11 mouse cellular contexts compared by ENCODE assay signal in the genomic region with DNA sequence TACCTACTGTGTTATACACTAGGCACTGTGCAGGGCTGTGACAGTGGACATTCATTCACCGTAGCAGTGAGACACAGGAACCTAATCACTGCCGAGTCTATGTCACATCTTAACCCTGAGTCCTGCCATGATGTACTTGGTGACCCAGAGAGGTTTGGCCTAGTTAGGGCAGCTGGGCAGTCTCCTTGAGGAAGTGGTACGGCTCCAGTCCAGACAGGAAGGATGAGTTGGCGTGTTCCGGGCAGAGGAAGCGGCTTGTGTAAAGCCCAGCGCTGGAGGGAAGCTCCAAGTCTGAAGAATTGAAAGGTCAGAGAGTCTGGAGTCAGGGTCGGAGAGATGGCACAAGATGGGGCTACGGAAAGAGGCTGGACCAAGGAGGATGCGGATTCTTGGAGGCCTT.
A peak's percentile ranks its signal among the peaks of the same experiment; 100 is the strongest.
DNase-seq lines count a peak whose midpoint lies in the region; ATAC-seq and TF ChIP-seq lines count a peak whose summit lies in the region.
"Had no signal": no experiment of that assay in that cellular context is flagged by ENCODE, and none has a peak within 500 bp of the region (broad histone marks: within the 10 kb centered on the region; RNA-seq: fewer than 3 reads in every experiment).

No protein-coding gene starts in this region.

- DNase-seq in heart, adult 18-20 months, result peak; percentile 24 to 73
- no peak for DNase-seq in liver, embryonic 14.5 days (ENCODE audit: low read depth in 3 of 3, low spot score in 3 of 3)
- no peak for DNase-seq in liver
- peak; percentile 27 to 29 for DNase-seq in kidney, postnatal 36 days
- DNase-seq in monocyte, adult 2 months (ENCODE audit: low read depth in 1 of 2, low spot score in 2 of 2), result peak; percentile 17 to 35
- DNase-seq in urinary bladder, postnatal 10 days (ENCODE audit: low spot score), result no peak
- no peak for DNase-seq in adipocyte (ENCODE audit: low spot score)

- no peak for TF ChIP-seq EP300 in liver, embryonic 14.5 days (IDR thresholded peaks at IDR 0.05; ENCODE audit: low read depth)

- WGBS in heart, embryonic 12.5 days, result 64% methylated on average over 10 of the region's 10 CpGs
- 31% methylated on average over 10 of the region's 10 CpGs for WGBS in liver, embryonic 14.5 days (ENCODE audit: insufficient replicate concordance)

- no peaks in the 10 kb centered on the region for H3K9me3 ChIP-seq in heart, embryonic 12.5 days (replicated peaks)
- H3K9me3 ChIP-seq in liver, embryonic 14.5 days (ENCODE audit: control insufficient read depth, low read length), result no peaks in the 10 kb centered on the region
- H3K9me3 ChIP-seq: forebrain, embryonic 13.5 days; neural tube, embryonic 15.5 days had no signal

- peaks cover 10% of the 10 kb centered on the region; the same call in 1 of the 2 replicates for H3K27me3 ChIP-seq in heart, embryonic 12.5 days (replicated peaks)
- no peaks in the 10 kb centered on the region for H3K27me3 ChIP-seq in liver, embryonic 14.5 days (ENCODE audit: control insufficient read depth, insufficient read depth, low read length)
- H3K27me3 ChIP-seq: forebrain, embryonic 13.5 days; neural tube, embryonic 15.5 days had no signal

- H3K27ac ChIP-seq in heart, embryonic 12.5 days (ENCODE audit: poor library complexity, severe bottlenecking), result no peak overlapping the region
- H3K27ac ChIP-seq in liver, embryonic 14.5 days, result no peak overlapping the region
- H3K27ac ChIP-seq: forebrain, embryonic 13.5 days; neural tube, embryonic 15.5 days had no signal

- no peak overlapping the region for H3K4me3 ChIP-seq in heart, embryonic 12.5 days
- H3K4me3 ChIP-seq in liver, embryonic 14.5 days (ENCODE audit: insufficient read depth in 1 of 2, low read depth in 2 of 2, low read length in 2 of 2), result no peak overlapping the region
- H3K4me3 ChIP-seq: forebrain, embryonic 13.5 days; neural tube, embryonic 15.5 days had no signal

- TF ChIP-seq CTCF in liver, embryonic 14.5 days (IDR thresholded peaks at IDR 0.05; ENCODE audit: low read depth), result no peak

- H3K36me3 ChIP-seq in heart, embryonic 12.5 days, result no peaks in the 10 kb centered on the region
- no peaks in the 10 kb centered on the region for H3K36me3 ChIP-seq in liver, embryonic 14.5 days (replicated peaks; ENCODE audit: control insufficient read depth, insufficient read depth, low read depth)
- H3K36me3 ChIP-seq: neural tube, embryonic 15.5 days had no signal

- no peak overlapping the region for H3K9ac ChIP-seq in heart, embryonic 12.5 days
- no peak overlapping the region for H3K9ac ChIP-seq in liver, embryonic 14.5 days (replicated peaks)
- H3K9ac ChIP-seq: forebrain, embryonic 13.5 days; neural tube, embryonic 15.5 days had no signal

- H3K4me1 ChIP-seq in heart, embryonic 12.5 days (replicated peaks), result peaks cover 8% of the 10 kb centered on the region; the same call in 1 of the 2 replicates
- H3K4me1 ChIP-seq in liver, embryonic 14.5 days (replicated peaks; ENCODE audit: control insufficient read depth in 2 of 2, insufficient read depth in 2 of 2, low read length in 1 of 2), result no peaks in the 10 kb centered on the region

- no peak overlapping the region for H3K4me2 ChIP-seq in heart, embryonic 12.5 days
- no peak overlapping the region for H3K4me2 ChIP-seq in liver, embryonic 14.5 days (ENCODE audit: low read depth)
- H3K4me2 ChIP-seq: forebrain, embryonic 13.5 days; neural tube, embryonic 15.5 days had no signal

- no peak for ATAC-seq in heart, embryonic 12.5 days (ENCODE audit: insufficient number of reproducible peaks, low FRiP score)
- 0 out of 2 replicates have a peak, but pooled peaks have one; percentile 41 for ATAC-seq in liver, embryonic 14.5 days (ENCODE audit: insufficient read depth)
- ATAC-seq: activated CD4-positive, CD25-positive, alpha-beta regulatory T cell, adult 4 months; forebrain, embryonic 13.5 days had no signal

Comparison
In these comparisons a context has a peak if more than half of its experiments do, and no peak if none do; other contexts are left out.
1. DNase-seq: peak in heart, adult 18-20 months (2 of 2), kidney, postnatal 36 days (2 of 2) and monocyte, adult 2 months (2 of 2); none in liver, embryonic 14.5 days (0 of 3), liver (single experiment), urinary bladder, postnatal 10 days (single experiment) and adipocyte (single experiment).